Mouse (Mus musculus): ENCODE measurements at regions not wholly inside any gene's neighbourhood (a gene's known extent, or its start where the extent isn't known, plus 50 kb on each side); places are given as distances from the start of the nearest gene placed in this dataset.

- Histone ChIP-seq H3K4me1 (ENCODE audit: control insufficient read depth, insufficient read depth, low read length) (no peaks in the 10 kb centered on the region), H3K27ac (ENCODE audit: insufficient read depth, low read length) (no peak overlapping the region), H3K27me3 (ENCODE audit: control insufficient read depth, insufficient read depth, low read length) (no peaks in the 10 kb centered on the region), H3K4me3 (replicated peaks; ENCODE audit: insufficient read depth, low read depth, low read length) (no peak overlapping the region)
- DNase-seq = no peak
- whole genome bisulfite sequencing = 68% methylated on average over 6 of the region's 6 CpGs
- TF ChIP-seq CTCF (IDR thresholded peaks at IDR 0.05; ENCODE audit: borderline replicate concordance, insufficient read depth, low read depth, low read length) (no peak), POLR2A (IDR thresholded peaks at IDR 0.05; ENCODE audit: borderline replicate concordance, insufficient read depth, low read length) (no peak)
Observed at GRCm38 (mm10) chr7:35898701-35899445, 96.1 kb upstream of the Zfp507 start.

GRCm38 (mm10) chr7:35893292-35893691 lies 90.5 kb upstream of the Zfp507 start:
- no peaks in the 10 kb centered on the region for H3K27me3 ChIP-seq (ENCODE audit: control insufficient read depth, insufficient read depth, low read length)
- no peak for DNase-seq

GRCm38 (mm10) chr7:35886051-35886450 lies 83.2 kb upstream of the Zfp507 start:
- DNase-seq = no peak
- Histone ChIP-seq H3K27ac (ENCODE audit: insufficient read depth, low read length) (no peak overlapping the region), H3K4me1 (ENCODE audit: control insufficient read depth, insufficient read depth, low read length) (no peaks in the 10 kb centered on the region), H3K4me3 (replicated peaks; ENCODE audit: insufficient read depth, low read depth, low read length) (no peak overlapping the region), H3K27me3 (ENCODE audit: control insufficient read depth, insufficient read depth, low read length) (no peaks in the 10 kb centered on the region)
- TF ChIP-seq POLR2A (IDR thresholded peaks at IDR 0.05; ENCODE audit: borderline replicate concordance, insufficient read depth, low read length) = no peak
- no peak for TF ChIP-seq CTCF (IDR thresholded peaks at IDR 0.05; ENCODE audit: borderline replicate concordance, insufficient read depth, low read depth, low read length)
- WGBS = 87% methylated on average over 11 of the region's 11 CpGs

More at GRCm38 (mm10) chr7:35893292-35893691, 90.5 kb upstream of the Zfp507 start:
- TF ChIP-seq POLR2A (IDR thresholded peaks at IDR 0.05; ENCODE audit: borderline replicate concordance, insufficient read depth, low read length) = no peak
- TF ChIP-seq CTCF (IDR thresholded peaks at IDR 0.05; ENCODE audit: borderline replicate concordance, insufficient read depth, low read depth, low read length) = no peak
- Histone ChIP-seq H3K4me1 (ENCODE audit: control insufficient read depth, insufficient read depth, low read length) (no peaks in the 10 kb centered on the region), H3K27ac (ENCODE audit: insufficient read depth, low read length) (no peak overlapping the region), H3K4me3 (replicated peaks; ENCODE audit: insufficient read depth, low read depth, low read length) (no peak overlapping the region)
- WGBS = 15% methylated on average over 2 of the region's 2 CpGs

- Histone ChIP-seq H3K4me3 (replicated peaks; ENCODE audit: insufficient read depth, low read depth, low read length) (no peak overlapping the region), H3K27me3 (ENCODE audit: control insufficient read depth, insufficient read depth, low read length) (no peaks in the 10 kb centered on the region), H3K4me1 (ENCODE audit: control insufficient read depth, insufficient read depth, low read length) (no peaks in the 10 kb centered on the region), H3K27ac (ENCODE audit: insufficient read depth, low read length) (no peak overlapping the region)
- WGBS = 41% methylated on average over 9 of the region's 9 CpGs
- DNase-seq = peak; percentile 43 to 53
- TF ChIP-seq POLR2A (IDR thresholded peaks at IDR 0.05; ENCODE audit: borderline replicate concordance, insufficient read depth, low read length) (no peak), CTCF (IDR thresholded peaks at IDR 0.05; ENCODE audit: borderline replicate concordance, insufficient read depth, low read depth, low read length) (peak; percentile 70)
Observed at GRCm38 (mm10) chr7:35879755-35880304, 77.0 kb upstream of the Zfp507 start.

GRCm38 (mm10) chr7:35878164-35878563 lies 75.4 kb upstream of the Zfp507 start:
- WGBS = 83% methylated on average over 7 of the region's 7 CpGs
- H3K27ac ChIP-seq (ENCODE audit: insufficient read depth, low read length) = no peak overlapping the region
- H3K4me1 ChIP-seq (ENCODE audit: control insufficient read depth, insufficient read depth, low read length) = no peaks in the 10 kb centered on the region
- H3K4me3 ChIP-seq (replicated peaks; ENCODE audit: insufficient read depth, low read depth, low read length) = no peak overlapping the region
- TF ChIP-seq POLR2A (IDR thresholded peaks at IDR 0.05; ENCODE audit: borderline replicate concordance, insufficient read depth, low read length) (no peak), CTCF (IDR thresholded peaks at IDR 0.05; ENCODE audit: borderline replicate concordance, insufficient read depth, low read depth, low read length) (no peak)
- DNase-seq = no peak
- no peaks in the 10 kb centered on the region for H3K27me3 ChIP-seq (ENCODE audit: control insufficient read depth, insufficient read depth, low read length)

- WGBS = 83% methylated on average over 10 of the region's 10 CpGs
- no peak for TF ChIP-seq CTCF (IDR thresholded peaks at IDR 0.05; ENCODE audit: borderline replicate concordance, insufficient read depth, low read depth, low read length)
- no peak for TF ChIP-seq POLR2A (IDR thresholded peaks at IDR 0.05; ENCODE audit: borderline replicate concordance, insufficient read depth, low read length)
- no peak overlapping the region for H3K4me3 ChIP-seq (replicated peaks; ENCODE audit: insufficient read depth, low read depth, low read length)
- no peaks in the 10 kb centered on the region for H3K4me1 ChIP-seq (ENCODE audit: control insufficient read depth, insufficient read depth, low read length)
- no peak overlapping the region for H3K27ac ChIP-seq (ENCODE audit: insufficient read depth, low read length)
- H3K27me3 ChIP-seq (ENCODE audit: control insufficient read depth, insufficient read depth, low read length) = no peaks in the 10 kb centered on the region
- DNase-seq = no peak
Observed at GRCm38 (mm10) chr7:35861049-35861448, 58.2 kb upstream of the Zfp507 start.

- WGBS = 23% methylated on average over 3 of the region's 3 CpGs
- Histone ChIP-seq H3K27ac (ENCODE audit: insufficient read depth, low read length) (no peak overlapping the region), H3K27me3 (ENCODE audit: control insufficient read depth, insufficient read depth, low read length) (no peaks in the 10 kb centered on the region), H3K4me1 (ENCODE audit: control insufficient read depth, insufficient read depth, low read length) (no peaks in the 10 kb centered on the region), H3K4me3 (replicated peaks; ENCODE audit: insufficient read depth, low read depth, low read length) (no peak overlapping the region)
- TF ChIP-seq CTCF (IDR thresholded peaks at IDR 0.05; ENCODE audit: borderline replicate concordance, insufficient read depth, low read depth, low read length) (peak; percentile 9; the same call in 1 of the 2 replicates), POLR2A (IDR thresholded peaks at IDR 0.05; ENCODE audit: borderline replicate concordance, insufficient read depth, low read length) (no peak)
- DNase-seq = no peak
Observed at GRCm38 (mm10) chr7:35859601-35860000, 56.8 kb upstream of the Zfp507 start.

- Histone ChIP-seq H3K4me1 (ENCODE audit: control insufficient read depth, insufficient read depth, low read length) (no peaks in the 10 kb centered on the region), H3K27me3 (ENCODE audit: control insufficient read depth, insufficient read depth, low read length) (no peaks in the 10 kb centered on the region), H3K27ac (ENCODE audit: insufficient read depth, low read length) (no peak overlapping the region), H3K4me3 (replicated peaks; ENCODE audit: insufficient read depth, low read depth, low read length) (no peak overlapping the region)
- WGBS = 80% methylated on average over 10 of the region's 10 CpGs
- no peak for DNase-seq
- TF ChIP-seq CTCF (IDR thresholded peaks at IDR 0.05; ENCODE audit: borderline replicate concordance, insufficient read depth, low read depth, low read length) = no peak
- TF ChIP-seq POLR2A (IDR thresholded peaks at IDR 0.05; ENCODE audit: borderline replicate concordance, insufficient read depth, low read length) = no peak
Observed at GRCm38 (mm10) chr7:35857693-35858092, 54.9 kb upstream of the Zfp507 start.
